In the genomic region with DNA sequence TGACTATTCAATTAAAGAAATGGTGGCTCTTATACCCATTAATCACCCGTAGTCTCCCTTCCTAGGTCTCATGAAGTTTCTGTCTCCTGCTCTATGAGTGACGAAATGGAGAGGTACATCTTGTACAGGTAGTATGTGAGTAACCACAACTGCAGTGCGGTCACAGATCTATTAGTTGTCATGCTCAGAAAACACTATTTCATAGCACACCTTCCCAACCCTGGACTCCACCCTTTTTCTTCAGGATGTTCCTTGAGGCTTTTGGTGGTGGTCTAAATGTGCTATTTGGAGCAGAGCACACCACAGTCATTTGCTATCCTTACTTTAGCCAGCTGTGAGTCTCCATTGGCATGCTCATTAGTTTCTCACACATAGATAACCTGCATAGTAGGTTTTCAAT, we compare ENCODE assay signal across 40 mouse cellular contexts. TPM values are rescaled to one million over a fixed set of nuclear protein-coding genes. Genes with fewer than 3 reads are reported as not detected.
"Had no signal": no experiment of that assay in that cellular context is flagged by ENCODE, and none has a peak within 500 bp of the region (broad histone marks: within the 10 kb centered on the region; RNA-seq: fewer than 3 reads in every experiment).

No protein-coding gene starts in this region.

- H3K4me3 ChIP-seq: heart, embryonic 12.5 days; heart, embryonic 13.5 days; heart, embryonic 15.5 days; hindbrain, embryonic 10.5 days; hindbrain, embryonic 12.5 days; hindbrain, embryonic 13.5 days; hindbrain, embryonic 15.5 days; intestine, embryonic 15.5 days; kidney, embryonic 15.5 days; layer of hippocampus, adult 2 months had no signal

- H3K27ac ChIP-seq: heart, embryonic 13.5 days; heart, embryonic 15.5 days; hindbrain, embryonic 10.5 days; hindbrain, embryonic 12.5 days; hindbrain, embryonic 13.5 days; hindbrain, embryonic 14.5 days; hindbrain, embryonic 15.5 days; hindbrain, postnatal 0 days; intestine, embryonic 15.5 days; kidney, embryonic 15.5 days; kidney, postnatal 0 days; layer of hippocampus, adult 2 months had no signal

- H3K4me2 ChIP-seq: heart, embryonic 11.5 days; heart, embryonic 12.5 days; heart, embryonic 13.5 days; heart, embryonic 15.5 days; hindbrain, embryonic 12.5 days; hindbrain, embryonic 13.5 days; hindbrain, embryonic 14.5 days; hindbrain, embryonic 15.5 days; intestine, embryonic 15.5 days; kidney, embryonic 15.5 days had no signal

- H3K9ac ChIP-seq: heart, embryonic 12.5 days; heart, embryonic 13.5 days; heart, embryonic 15.5 days; hindbrain, embryonic 12.5 days; hindbrain, embryonic 13.5 days; hindbrain, embryonic 14.5 days; hindbrain, embryonic 15.5 days; intestine, embryonic 15.5 days; kidney, embryonic 15.5 days had no signal

- H3K4me1 ChIP-seq: heart, embryonic 12.5 days; heart, embryonic 13.5 days; heart, embryonic 15.5 days; hindbrain, embryonic 10.5 days; hindbrain, embryonic 12.5 days; hindbrain, embryonic 13.5 days; hindbrain, embryonic 15.5 days; intestine, embryonic 15.5 days; kidney, embryonic 15.5 days had no signal

- H3K9me3 ChIP-seq: heart, embryonic 12.5 days; heart, embryonic 13.5 days; heart, embryonic 15.5 days; hindbrain, embryonic 10.5 days; hindbrain, embryonic 12.5 days; hindbrain, embryonic 13.5 days; hindbrain, embryonic 15.5 days; intestine, embryonic 15.5 days; kidney, embryonic 15.5 days had no signal

- ATAC-seq: hindbrain, embryonic 16.5 days; hindbrain, postnatal 0 days; inflammation-experienced regulatory T-cells, adult 6 months; intestine, embryonic 15.5 days; intestine, embryonic 16.5 days; intestine, postnatal 0 days had no signal

- DNase-seq: heart, postnatal 10 days; heart, postnatal 14 days; heart, postnatal 36 days; heart, postnatal 4 days; kidney, adult 11 months; kidney, adult 18-20 months; kidney, adult 2 months; kidney, adult 8-10 months; kidney, adult 9 months; kidney, postnatal 10 days; kidney, postnatal 14 days; kidney, postnatal 25 days; kidney, postnatal 36 days; kidney, postnatal 4 days; layer of hippocampus, adult 9-11 months; layer of hippocampus, postnatal 36 days had no signal

- H3K36me3 ChIP-seq: heart, embryonic 12.5 days; heart, embryonic 13.5 days; heart, embryonic 15.5 days; hindbrain, embryonic 10.5 days; hindbrain, embryonic 12.5 days; hindbrain, embryonic 13.5 days; hindbrain, embryonic 15.5 days; intestine, embryonic 15.5 days; kidney, embryonic 15.5 days had no signal

- H3K27me3 ChIP-seq: heart, embryonic 12.5 days; heart, embryonic 13.5 days; heart, embryonic 15.5 days; hindbrain, embryonic 12.5 days; hindbrain, embryonic 13.5 days; hindbrain, embryonic 15.5 days; intestine, embryonic 15.5 days; kidney, embryonic 15.5 days had no signal

RNA-seq across cellular contexts. Expression of a gene that starts 42.2 kb away (rescaled TPM):
- polyA plus RNA-seq: heart, embryonic 12.5 days; heart, embryonic 14.5 days; heart, postnatal 0 days; hindbrain, embryonic 10.5 days; hindbrain, embryonic 11.5 days; hindbrain, embryonic 12.5 days; hindbrain, embryonic 13.5 days; hindbrain, embryonic 14.5 days; hindbrain, embryonic 15.5 days; hindbrain, embryonic 16.5 days; hindbrain, postnatal 0 days; intestine, embryonic 14.5 days; intestine, embryonic 15.5 days; intestine, embryonic 16.5 days; intestine, postnatal 0 days; kidney, embryonic 14.5 days; kidney, embryonic 15.5 days; kidney, embryonic 16.5 days; kidney, postnatal 0 days had no signal

RNA-seq across cellular contexts. Expression of a gene that starts 48.7 kb away (rescaled TPM):
- polyA plus RNA-seq: hindbrain, embryonic 15.5 days had no signal
